Mouse (Mus musculus) liver, embryonic 14.5 days (tissue): ENCODE results near the gene Tapbp.

Experiments used
- CTCF ChIP-seq: IDR thresholded peaks from 2 replicates; pipeline ENCODE4 v1.5.1; 2016; ENCODE audit warnings: antibody characterized with exemption, low read depth, control low read depth
- EP300 ChIP-seq: IDR thresholded peaks from 2 replicates; pipeline ENCODE4 v1.6.1; 2016; ENCODE audit warnings: antibody characterized with exemption, low read depth

GRCm38 (mm10) chr17:33954646-33955554 lies 39.2 kb downstream of the Tapbp start:
- no peak for TF ChIP-seq CTCF
- TF ChIP-seq EP300: peak; percentile 25; the same call in 1 of the 2 replicates
